Mouse (Mus musculus) liver, postnatal 0 days (tissue): Measurements from ENCODE around the gene Atad1. TPM values are rescaled to one million over a fixed set of nuclear protein-coding genes. Genes with fewer than 3 reads are reported as not detected.

Source experiments
- ATAC-seq: fragments of 200-750 bp; cut with Nextera tagmentation; 2 replicates; pipeline ENCODE4 v1.8.0; 2017; ENCODE audit warnings: mild to moderate bottlenecking, moderate library complexity
- DNase-seq: peaks from one replicate; pipeline ENCODE4 v3.0.0-alpha.2; 2016
- H3K27ac ChIP-seq: fragments of 300-500 bp; sonication (generic); 2 replicates; pipeline ENCODE4 v1.5.1; 2014; ENCODE audit warnings: antibody characterized with exemption, moderate library complexity, mild to moderate bottlenecking, low read depth
- H3K27me3 ChIP-seq: fragments of 300-500 bp; sonication (generic); 2 replicates; pipeline ENCODE4 v1.6.1; 2014; ENCODE audit warnings: low read length, control low read depth, mixed read lengths; ENCODE audit not compliant: insufficient read depth
- H3K36me3 ChIP-seq: fragments of 300-500 bp; sonication (generic); replicated peaks from 2 replicates; pipeline ENCODE4 v1.6.1; 2014; ENCODE audit warnings: mild to moderate bottlenecking, control low read depth, low read length, moderate library complexity, mixed read lengths; ENCODE audit not compliant: insufficient read depth
- H3K4me1 ChIP-seq: fragments of 300-500 bp; sonication (generic); 2 replicates; pipeline ENCODE4 v1.6.1; 2014; ENCODE audit warnings: antibody characterized with exemption, mild to moderate bottlenecking, control low read depth; ENCODE audit not compliant: insufficient read depth
- H3K4me2 ChIP-seq: fragments of 300-500 bp; sonication (generic); 2 replicates; pipeline ENCODE4 v1.6.1; 2014; ENCODE audit warnings: low read depth, mild to moderate bottlenecking, low read length, moderate library complexity, mixed read lengths
- H3K4me3 ChIP-seq: fragments of 300-500 bp; sonication (generic); 2 replicates; pipeline ENCODE4 v1.5.1; 2014; ENCODE audit warnings: low read depth, low read length
- H3K9ac ChIP-seq: fragments of 300-500 bp; sonication (generic); replicated peaks from 2 replicates; pipeline ENCODE4 v1.6.1; 2014; ENCODE audit warnings: mild to moderate bottlenecking, moderate library complexity
- H3K9me3 ChIP-seq: fragments of 300-500 bp; sonication (generic); 2 replicates; pipeline ENCODE4 v1.6.1; 2016; ENCODE audit warnings: mild to moderate bottlenecking, control low read depth, low read length, mixed read lengths
- CTCF ChIP-seq: sonication (generic); IDR thresholded peaks from 2 replicates; pipeline ENCODE4 v1.5.1; 2016; ENCODE audit warnings: antibody characterized with exemption, low read depth
- EP300 ChIP-seq: IDR thresholded peaks from 2 replicates; pipeline ENCODE4 v1.6.1; 2016; ENCODE audit warnings: antibody characterized with exemption, low read depth, mild to moderate bottlenecking
- WGBS: fragments of 180-500 bp; shearing (Covaris S2); extraction: QIAGEN DNeasy Blood & Tissue Kit; methylation state at CpG from one replicate; pipeline ENCODE4 v1.1.7; 2014; ENCODE audit not compliant: insufficient replicate concordance; 5-methylcytosine and 5-hydroxymethylcytosine counted together
- polyA plus RNA-seq: library from polyadenylated mRNA; unstranded; fragments of >200 nt; fragmentation: Nextera tagmentation; extraction: Ambion mirVana; gene quantifications from 2 replicates; pipeline ENCODE4 v1.2.1, GENCODE M21; 2015

The Atad1 gene
- polyA plus RNA-seq, 1 experiment from 2014 or later: 25.9 TPM

GRCm38 (mm10) chr19:32648019-32648571 is 91.5 kb downstream of the Atad1 start:
- DNase-seq (peak; percentile 46), ATAC-seq (peak; percentile 89)
- no peak for TF ChIP-seq CTCF
- no peak for TF ChIP-seq EP300
- Histone ChIP-seq H3K36me3 (peaks cover 9% of the 10 kb centered on the region), H3K27me3 (no peaks in the 10 kb centered on the region), H3K9me3 (peaks cover 5% of the 10 kb centered on the region; the same call in 1 of the 2 replicates), H3K27ac (peak overlapping the region; percentile 76), H3K4me2 (no peak overlapping the region), H3K4me1 (peaks cover 4% of the 10 kb centered on the region; the same call in 1 of the 2 replicates), H3K9ac (no peak overlapping the region), H3K4me3 (no peak overlapping the region)
- 51% methylated on average over 10 of the region's 10 CpGs for WGBS

- no peak overlapping the region for H3K9ac ChIP-seq
- WGBS: 80% methylated on average over 3 of the region's 3 CpGs
Observed at GRCm38 (mm10) chr19:32646382-32646781, 93.2 kb downstream of the Atad1 start.

GRCm38 (mm10) chr19:32645939-32646338 is 93.6 kb downstream of the Atad1 start:
- TF ChIP-seq CTCF (no peak), EP300 (no peak)
- H3K36me3 ChIP-seq: peaks cover 12% of the 10 kb centered on the region
- H3K27ac ChIP-seq: no peak overlapping the region
- H3K4me3 ChIP-seq: no peak overlapping the region
- H3K4me2 ChIP-seq: no peak overlapping the region
- H3K9me3 ChIP-seq: peaks cover 5% of the 10 kb centered on the region; the same call in 1 of the 2 replicates
- 82% methylated on average over 7 of the region's 7 CpGs for WGBS
- ATAC-seq (no peak), DNase-seq (no peak)
- H3K9ac ChIP-seq: no peak overlapping the region
- no peaks in the 10 kb centered on the region for H3K27me3 ChIP-seq
- peaks cover 4% of the 10 kb centered on the region; the same call in 1 of the 2 replicates for H3K4me1 ChIP-seq

More at GRCm38 (mm10) chr19:32646382-32646781, 93.2 kb downstream of the Atad1 start:
- ATAC-seq (no peak), DNase-seq (no peak)
- Histone ChIP-seq H3K27ac (no peak overlapping the region), H3K9me3 (peaks cover 5% of the 10 kb centered on the region; the same call in 1 of the 2 replicates), H3K4me3 (no peak overlapping the region), H3K36me3 (peaks cover 12% of the 10 kb centered on the region), H3K27me3 (no peaks in the 10 kb centered on the region), H3K4me2 (no peak overlapping the region), H3K4me1 (peaks cover 4% of the 10 kb centered on the region; the same call in 1 of the 2 replicates)
- TF ChIP-seq EP300: no peak
- no peak for TF ChIP-seq CTCF

- peaks cover 15% of the 10 kb centered on the region for H3K36me3 ChIP-seq
- H3K4me1 ChIP-seq: peaks cover 6% of the 10 kb centered on the region; the same call in 1 of the 2 replicates
- H3K4me2 ChIP-seq: no peak overlapping the region
- no peak for DNase-seq
- H3K9me3 ChIP-seq: peaks cover 5% of the 10 kb centered on the region; the same call in 1 of the 2 replicates
- no peak overlapping the region for H3K27ac ChIP-seq
- H3K27me3 ChIP-seq: no peaks in the 10 kb centered on the region
- ATAC-seq: no peak
- WGBS: 75% methylated on average over 3 of the region's 3 CpGs
- H3K9ac ChIP-seq: no peak overlapping the region
- H3K4me3 ChIP-seq: no peak overlapping the region
- no peak for TF ChIP-seq EP300
- TF ChIP-seq CTCF: no peak; the same call in 1 of the 2 replicates
Observed at GRCm38 (mm10) chr19:32643642-32644041, 95.9 kb downstream of the Atad1 start.

GRCm38 (mm10) chr19:32641995-32642394 is 97.6 kb downstream of the Atad1 start:
- no peak for DNase-seq
- TF ChIP-seq EP300: no peak
- H3K9ac ChIP-seq: no peak overlapping the region
- no peaks in the 10 kb centered on the region for H3K27me3 ChIP-seq
- H3K27ac ChIP-seq: no peak overlapping the region
- no peak for ATAC-seq
- no peak overlapping the region for H3K4me2 ChIP-seq
- peaks cover 15% of the 10 kb centered on the region for H3K36me3 ChIP-seq
- peaks cover 5% of the 10 kb centered on the region; the same call in 1 of the 2 replicates for H3K9me3 ChIP-seq
- WGBS: 89% methylated on average over 8 of the region's 8 CpGs
- H3K4me1 ChIP-seq: peaks cover 11% of the 10 kb centered on the region
- H3K4me3 ChIP-seq: no peak overlapping the region

GRCm38 (mm10) chr19:32641535-32641934 is 98.1 kb downstream of the Atad1 start:
- no peak for DNase-seq
- Histone ChIP-seq H3K27me3 (no peaks in the 10 kb centered on the region), H3K9me3 (peaks cover 5% of the 10 kb centered on the region; the same call in 1 of the 2 replicates), H3K36me3 (peaks cover 15% of the 10 kb centered on the region), H3K4me3 (no peak overlapping the region), H3K4me2 (no peak overlapping the region), H3K9ac (no peak overlapping the region), H3K4me1 (peaks cover 15% of the 10 kb centered on the region), H3K27ac (no peak overlapping the region)
- ATAC-seq: no peak
- 85% methylated on average over 7 of the region's 7 CpGs for WGBS
- TF ChIP-seq EP300 (no peak), CTCF (no peak)
